Mouse (Mus musculus): ENCODE measurements around the gene Snx1. TPM values are rescaled to one million over a fixed set of nuclear protein-coding genes. Genes with fewer than 3 reads are reported as not detected.

Gene Snx1
- polyA plus RNA-seq, 1 experiment from 2014 or later = 73.6 TPM

DNA sequence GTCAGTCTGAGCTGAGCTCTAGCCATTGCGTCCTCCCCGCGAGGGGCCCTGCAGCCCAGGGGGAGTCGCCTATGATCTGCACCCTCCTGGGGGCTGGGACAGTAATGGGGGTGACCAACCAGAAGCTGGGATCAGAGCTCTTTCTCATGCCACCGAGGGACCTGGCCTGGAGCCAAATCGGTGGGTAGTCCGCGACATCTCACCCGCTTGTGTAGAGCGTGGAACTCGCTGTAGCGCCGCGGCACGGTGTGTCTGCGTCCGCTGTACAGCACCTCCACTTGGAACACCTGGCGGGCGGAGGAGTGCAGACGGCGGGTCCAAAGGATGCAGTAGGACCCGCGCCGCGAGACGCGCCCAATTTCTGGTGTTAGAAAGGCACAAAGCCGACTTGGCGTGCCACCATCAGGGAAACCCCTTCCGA lies 57.4 kb downstream of the Snx1 start:
- Histone ChIP-seq H3K4me2 (ENCODE audit: low read depth, low read length) (peak overlapping the region; percentile 99), H3K27me3 (ENCODE audit: control insufficient read depth, insufficient read depth, low read length) (peaks cover 14% of the 10 kb centered on the region), H3K36me3 (ENCODE audit: control insufficient read depth, insufficient read depth) (peaks cover 25% of the 10 kb centered on the region), H3K27ac (ENCODE audit: low read length) (no peak overlapping the region), H3K9ac (ENCODE audit: low read length) (peak overlapping the region; percentile 70), H3K4me1 (ENCODE audit: control insufficient read depth, insufficient read depth, low read length) (peaks cover 11% of the 10 kb centered on the region), H3K4me3 (ENCODE audit: low read length) (peak overlapping the region; percentile 62), H3K9me3 (replicated peaks; ENCODE audit: control insufficient read depth, low read length) (no peaks in the 10 kb centered on the region)
- whole genome bisulfite sequencing = 1% methylated on average over 30 of the region's 30 CpGs
- ATAC-seq (replicated peaks; ENCODE audit: extremely low read depth, insufficient read depth, low FRiP score) = peak; percentile 7; the same call in 1 of the 2 replicates

DNA sequence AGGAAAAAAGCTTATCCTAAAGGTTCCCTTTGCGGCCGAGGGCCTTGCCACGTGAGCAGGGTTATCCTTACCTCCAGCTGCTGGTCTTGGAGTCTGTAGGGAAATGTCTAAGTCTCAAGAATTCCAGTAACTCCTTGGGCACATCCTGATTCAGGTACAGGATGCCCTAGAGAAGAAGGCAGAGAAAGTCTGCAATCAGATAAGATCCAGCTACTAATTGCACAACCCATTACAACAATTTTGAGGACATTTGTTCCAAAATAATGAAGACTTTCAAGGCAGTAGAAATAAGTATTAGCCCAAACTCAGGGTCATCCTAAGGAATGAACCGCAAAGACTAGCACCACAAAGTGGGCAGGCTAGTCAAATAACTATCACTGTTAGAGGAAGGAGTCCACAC lies 58.3 kb downstream of the Snx1 start:
- Histone ChIP-seq H3K4me1 (ENCODE audit: control insufficient read depth, insufficient read depth, low read length) (peaks cover 11% of the 10 kb centered on the region), H3K9ac (ENCODE audit: low read length) (no peak overlapping the region), H3K36me3 (ENCODE audit: control insufficient read depth, insufficient read depth) (peaks cover 33% of the 10 kb centered on the region), H3K9me3 (replicated peaks; ENCODE audit: control insufficient read depth, low read length) (no peaks in the 10 kb centered on the region), H3K4me2 (ENCODE audit: low read depth, low read length) (no peak overlapping the region), H3K4me3 (ENCODE audit: low read length) (no peak overlapping the region), H3K27ac (ENCODE audit: low read length) (no peak overlapping the region), H3K27me3 (ENCODE audit: control insufficient read depth, insufficient read depth, low read length) (peaks cover 14% of the 10 kb centered on the region)
- no peak for ATAC-seq (replicated peaks; ENCODE audit: extremely low read depth, insufficient read depth, low FRiP score)
- 63% methylated on average over 4 of the region's 4 CpGs for WGBS

DNA sequence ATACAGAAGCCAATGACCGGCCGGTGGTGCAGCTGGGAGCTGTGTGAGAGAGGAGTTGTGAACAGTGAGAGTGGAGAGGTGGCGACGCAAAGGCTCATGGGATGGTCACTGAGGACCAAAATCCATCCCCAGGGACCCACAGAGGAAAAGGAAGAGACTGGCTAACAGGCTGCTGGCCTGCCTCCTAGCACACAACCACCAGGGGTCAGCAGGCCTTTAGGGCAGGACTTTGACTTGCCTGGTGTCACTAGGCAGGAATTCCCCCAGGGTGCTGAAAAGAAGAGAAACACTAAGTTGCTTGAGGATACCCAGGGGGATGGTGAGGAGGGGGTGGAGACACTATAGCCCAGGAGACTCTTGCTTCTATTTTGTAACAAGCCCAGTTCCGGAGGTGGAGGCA lies 58.8 kb downstream of the Snx1 start:
- Histone ChIP-seq H3K4me1 (ENCODE audit: control insufficient read depth, insufficient read depth, low read length) (peaks cover 11% of the 10 kb centered on the region), H3K36me3 (ENCODE audit: control insufficient read depth, insufficient read depth) (peaks cover 38% of the 10 kb centered on the region), H3K4me2 (ENCODE audit: low read depth, low read length) (no peak overlapping the region), H3K27ac (ENCODE audit: low read length) (no peak overlapping the region), H3K9ac (ENCODE audit: low read length) (no peak overlapping the region), H3K27me3 (ENCODE audit: control insufficient read depth, insufficient read depth, low read length) (peaks cover 14% of the 10 kb centered on the region), H3K9me3 (replicated peaks; ENCODE audit: control insufficient read depth, low read length) (no peaks in the 10 kb centered on the region), H3K4me3 (ENCODE audit: low read length) (no peak overlapping the region)
- no peak for ATAC-seq (replicated peaks; ENCODE audit: extremely low read depth, insufficient read depth, low FRiP score)
- 30% methylated on average over 5 of the region's 5 CpGs for WGBS

DNA sequence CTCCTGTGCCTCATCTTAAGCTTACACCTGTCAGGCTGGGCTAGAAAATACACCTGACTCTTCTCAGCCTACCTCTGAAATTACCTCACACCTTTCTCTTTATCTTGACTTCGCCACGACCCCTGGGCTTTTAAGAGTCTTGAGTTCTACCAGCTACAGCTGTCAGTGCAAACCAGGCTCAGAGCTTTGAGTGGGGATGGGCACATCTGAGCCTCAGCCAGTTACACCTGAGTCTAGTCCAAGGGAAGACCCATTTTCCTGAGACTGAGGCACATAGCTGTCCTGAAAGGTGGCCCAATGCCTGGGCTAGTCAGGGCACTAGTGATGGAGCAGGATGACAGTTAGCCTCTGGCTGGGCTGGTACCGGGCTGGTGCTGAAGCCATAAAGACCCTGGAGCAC lies 59.6 kb downstream of the Snx1 start:
- H3K36me3 ChIP-seq (ENCODE audit: control insufficient read depth, insufficient read depth) = peaks cover 43% of the 10 kb centered on the region
- peaks cover 16% of the 10 kb centered on the region for H3K4me1 ChIP-seq (ENCODE audit: control insufficient read depth, insufficient read depth, low read length)
- no peak overlapping the region for H3K27ac ChIP-seq (ENCODE audit: low read length)
- H3K4me2 ChIP-seq (ENCODE audit: low read depth, low read length) = no peak overlapping the region
- peaks cover 14% of the 10 kb centered on the region for H3K27me3 ChIP-seq (ENCODE audit: control insufficient read depth, insufficient read depth, low read length)
- 79% methylated on average over 3 of the region's 3 CpGs for WGBS
- no peaks in the 10 kb centered on the region for H3K9me3 ChIP-seq (replicated peaks; ENCODE audit: control insufficient read depth, low read length)
- H3K9ac ChIP-seq (ENCODE audit: low read length) = no peak overlapping the region
- ATAC-seq (replicated peaks; ENCODE audit: extremely low read depth, insufficient read depth, low FRiP score) = no peak
- no peak overlapping the region for H3K4me3 ChIP-seq (ENCODE audit: low read length)

DNA sequence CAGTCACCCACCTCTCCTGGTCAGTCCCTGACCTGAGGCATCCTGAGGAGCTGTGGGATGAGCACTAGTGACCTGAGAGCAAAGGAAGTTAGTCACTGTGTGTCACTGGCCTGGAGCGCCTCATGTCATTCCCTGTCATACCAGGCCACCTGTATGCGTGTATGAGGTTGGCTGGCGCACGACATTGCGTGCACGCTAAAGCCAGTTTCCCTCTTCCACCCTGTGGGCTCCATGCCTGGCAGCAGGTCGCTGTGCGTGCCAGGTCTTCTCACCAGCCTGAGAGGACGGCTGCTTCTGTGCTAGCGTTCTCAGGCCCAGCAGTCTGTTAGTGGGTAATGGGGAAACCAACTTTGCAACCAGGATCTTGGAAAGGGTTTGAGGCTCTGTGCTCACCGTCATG lies 62.1 kb downstream of the Snx1 start:
- WGBS = 96% methylated on average over 11 of the region's 11 CpGs
- H3K4me1 ChIP-seq (ENCODE audit: control insufficient read depth, insufficient read depth, low read length) = peaks cover 27% of the 10 kb centered on the region
- peaks cover 45% of the 10 kb centered on the region for H3K36me3 ChIP-seq (ENCODE audit: control insufficient read depth, insufficient read depth)
- H3K9ac ChIP-seq (ENCODE audit: low read length) = no peak overlapping the region
- H3K27ac ChIP-seq (ENCODE audit: low read length) = no peak overlapping the region
- H3K4me2 ChIP-seq (ENCODE audit: low read depth, low read length) = no peak overlapping the region
- H3K4me3 ChIP-seq (ENCODE audit: low read length) = no peak overlapping the region
- peaks cover 4% of the 10 kb centered on the region; the same call in 1 of the 2 replicates for H3K27me3 ChIP-seq (ENCODE audit: control insufficient read depth, insufficient read depth, low read length)
- no peak for ATAC-seq (replicated peaks; ENCODE audit: extremely low read depth, insufficient read depth, low FRiP score)
- no peaks in the 10 kb centered on the region for H3K9me3 ChIP-seq (replicated peaks; ENCODE audit: control insufficient read depth, low read length)

DNA sequence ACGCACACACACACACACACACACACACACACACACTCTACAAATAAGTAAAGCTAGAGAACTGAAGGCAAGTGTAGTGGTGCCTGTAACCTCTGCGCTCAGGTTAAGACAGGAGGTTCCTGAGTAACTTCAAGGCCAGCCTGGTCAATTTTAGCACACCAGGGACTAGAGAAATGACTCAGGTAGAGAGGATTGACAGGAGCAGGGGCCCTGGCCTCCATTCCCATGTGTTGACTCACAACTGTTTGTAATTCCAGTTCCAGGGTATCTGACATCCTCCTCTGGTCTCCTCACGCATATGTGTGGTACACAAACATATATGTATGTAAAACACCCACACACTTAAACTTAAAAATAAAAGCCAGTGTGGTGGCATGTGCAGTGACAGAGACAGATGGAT lies 62.9 kb downstream of the Snx1 start:
- 87% methylated on average over 3 of the region's 3 CpGs for WGBS
- Histone ChIP-seq H3K27ac (ENCODE audit: low read length) (no peak overlapping the region), H3K36me3 (ENCODE audit: control insufficient read depth, insufficient read depth) (peaks cover 45% of the 10 kb centered on the region), H3K9me3 (replicated peaks; ENCODE audit: control insufficient read depth, low read length) (no peaks in the 10 kb centered on the region), H3K27me3 (ENCODE audit: control insufficient read depth, insufficient read depth, low read length) (peaks cover under 1% of the 10 kb centered on the region; the same call in 1 of the 2 replicates), H3K9ac (ENCODE audit: low read length) (no peak overlapping the region), H3K4me3 (ENCODE audit: low read length) (no peak overlapping the region), H3K4me2 (ENCODE audit: low read depth, low read length) (no peak overlapping the region), H3K4me1 (ENCODE audit: control insufficient read depth, insufficient read depth, low read length) (peaks cover 21% of the 10 kb centered on the region)
- no peak for ATAC-seq (replicated peaks; ENCODE audit: extremely low read depth, insufficient read depth, low FRiP score)

DNA sequence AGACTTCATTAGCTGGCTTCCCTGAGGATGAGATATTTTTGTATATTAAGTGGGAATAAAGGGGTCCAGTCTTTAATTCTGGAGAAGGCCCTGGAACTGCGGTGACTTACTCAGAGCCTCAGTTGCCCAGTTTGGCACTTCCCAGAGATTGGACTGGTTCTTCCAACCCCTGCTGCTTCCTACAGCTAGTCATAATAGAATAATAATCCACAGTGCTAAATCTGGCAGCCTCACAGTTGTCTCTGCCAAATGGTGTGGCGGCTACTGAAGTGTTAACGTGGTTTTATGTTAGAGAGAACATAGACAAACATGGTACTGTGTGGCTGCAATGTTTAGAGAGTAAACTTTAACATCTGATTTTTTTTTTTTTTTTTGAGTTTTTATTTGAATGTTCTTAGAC lies 64.7 kb downstream of the Snx1 start:
- no peak overlapping the region for H3K27ac ChIP-seq (ENCODE audit: low read length)
- no peak for ATAC-seq (replicated peaks; ENCODE audit: extremely low read depth, insufficient read depth, low FRiP score)
- peaks cover 21% of the 10 kb centered on the region for H3K4me1 ChIP-seq (ENCODE audit: control insufficient read depth, insufficient read depth, low read length)
- peak overlapping the region; percentile 95 for H3K4me3 ChIP-seq (ENCODE audit: low read length)
- WGBS = 76% methylated on average over 3 of the region's 3 CpGs
- no peaks in the 10 kb centered on the region for H3K9me3 ChIP-seq (replicated peaks; ENCODE audit: control insufficient read depth, low read length)
- peak overlapping the region; percentile 84 for H3K4me2 ChIP-seq (ENCODE audit: low read depth, low read length)
- H3K27me3 ChIP-seq (ENCODE audit: control insufficient read depth, insufficient read depth, low read length) = no peaks in the 10 kb centered on the region
- H3K36me3 ChIP-seq (ENCODE audit: control insufficient read depth, insufficient read depth) = peaks cover 41% of the 10 kb centered on the region
- peak overlapping the region; percentile 93 for H3K9ac ChIP-seq (ENCODE audit: low read length)

DNA sequence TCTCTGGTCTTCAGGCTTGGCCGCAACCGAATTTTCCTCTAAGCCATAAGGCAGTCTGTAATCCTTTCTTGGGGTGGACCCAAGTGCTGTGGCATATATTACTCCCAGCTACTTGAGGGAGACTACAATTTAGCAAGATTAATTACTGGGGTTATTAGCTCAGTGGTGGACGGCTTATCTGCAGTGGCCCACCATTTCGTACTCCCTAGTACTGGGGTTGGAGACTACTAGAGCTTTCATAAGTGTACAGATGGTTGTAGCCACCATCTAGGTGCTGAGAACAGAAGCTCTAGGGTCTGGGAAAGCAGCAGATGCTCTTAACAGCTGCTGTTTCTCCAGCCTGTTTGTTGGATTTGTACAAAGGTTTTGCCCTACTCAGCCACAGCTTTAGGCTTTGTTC lies 65.4 kb downstream of the Snx1 start:
- Histone ChIP-seq H3K9ac (ENCODE audit: low read length) (peak overlapping the region; percentile 93), H3K27me3 (ENCODE audit: control insufficient read depth, insufficient read depth, low read length) (no peaks in the 10 kb centered on the region), H3K4me3 (ENCODE audit: low read length) (peak overlapping the region; percentile 95), H3K27ac (ENCODE audit: low read length) (no peak overlapping the region; the same call in 1 of the 2 replicates), H3K9me3 (replicated peaks; ENCODE audit: control insufficient read depth, low read length) (no peaks in the 10 kb centered on the region), H3K36me3 (ENCODE audit: control insufficient read depth, insufficient read depth) (peaks cover 35% of the 10 kb centered on the region), H3K4me2 (ENCODE audit: low read depth, low read length) (peak overlapping the region; percentile 84), H3K4me1 (ENCODE audit: control insufficient read depth, insufficient read depth, low read length) (peaks cover 21% of the 10 kb centered on the region)
- WGBS = 29% methylated on average over 4 of the region's 4 CpGs
- no peak for ATAC-seq (replicated peaks; ENCODE audit: extremely low read depth, insufficient read depth, low FRiP score)

DNA sequence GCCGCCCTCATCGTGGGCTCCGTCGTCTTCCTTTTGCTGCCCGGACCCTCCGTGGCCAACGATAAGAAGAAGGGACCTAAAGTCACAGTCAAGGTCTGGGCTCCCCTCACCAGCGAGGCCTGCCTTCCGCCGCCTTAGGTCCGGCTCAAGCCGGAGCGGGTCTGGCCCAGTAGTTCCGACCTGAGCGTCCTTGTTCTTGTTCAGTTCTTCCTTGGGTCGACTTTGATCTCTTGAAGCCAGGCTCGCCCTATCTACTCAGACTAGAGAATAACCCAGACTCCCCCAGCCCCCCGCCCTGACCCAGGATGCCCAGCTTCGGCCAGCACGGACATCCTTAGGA lies 66.1 kb downstream of the Snx1 start:
- peak overlapping the region; percentile 95 for H3K4me3 ChIP-seq (ENCODE audit: low read length)
- H3K4me2 ChIP-seq (ENCODE audit: low read depth, low read length) = peak overlapping the region; percentile 84
- H3K36me3 ChIP-seq (ENCODE audit: control insufficient read depth, insufficient read depth) = peaks cover 28% of the 10 kb centered on the region
- H3K27me3 ChIP-seq (ENCODE audit: control insufficient read depth, insufficient read depth, low read length) = no peaks in the 10 kb centered on the region
- H3K9me3 ChIP-seq (replicated peaks; ENCODE audit: control insufficient read depth, low read length) = no peaks in the 10 kb centered on the region
- peak overlapping the region; percentile 93 for H3K9ac ChIP-seq (ENCODE audit: low read length)
- 0% methylated on average over 20 of the region's 20 CpGs for WGBS
- peak; percentile 54 for ATAC-seq (replicated peaks; ENCODE audit: extremely low read depth, insufficient read depth, low FRiP score)
- peaks cover 21% of the 10 kb centered on the region for H3K4me1 ChIP-seq (ENCODE audit: control insufficient read depth, insufficient read depth, low read length)
- H3K27ac ChIP-seq (ENCODE audit: low read length) = peak overlapping the region; percentile 80
